Mouse (Mus musculus): ENCODE measurements around the gene Pes1. TPM values are rescaled to one million over a fixed set of nuclear protein-coding genes. Genes with fewer than 3 reads are reported as not detected.

Pes1 gene
- polyA plus RNA-seq, 1 experiment, result 146 TPM

DNA sequence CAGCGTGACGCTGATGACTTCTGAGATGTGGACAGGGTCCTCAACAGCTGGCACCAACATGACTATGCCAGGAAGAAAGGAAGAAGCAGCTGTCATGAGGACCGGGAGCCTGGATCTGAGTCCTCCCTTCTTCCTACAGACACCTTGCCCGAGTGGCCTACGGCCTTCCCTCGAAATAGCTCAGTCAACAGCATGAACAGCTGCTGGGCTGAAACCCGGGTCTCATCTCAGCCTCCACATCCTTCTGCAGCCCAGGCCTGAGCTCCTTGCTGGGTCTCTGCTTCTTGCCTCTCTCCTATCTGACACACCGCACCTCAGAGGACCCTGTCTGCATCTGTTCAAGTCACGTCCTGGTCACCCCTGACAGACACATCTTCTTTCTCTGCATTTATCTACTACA, 41.7 kb upstream of the Pes1 start:
- no peaks in the 10 kb centered on the region for H3K36me3 ChIP-seq (ENCODE audit: control insufficient read depth, insufficient read depth)
- H3K4me3 ChIP-seq (ENCODE audit: insufficient read depth, poor library complexity, severe bottlenecking), result no peak overlapping the region
- peaks cover 12% of the 10 kb centered on the region for H3K27me3 ChIP-seq (ENCODE audit: control insufficient read depth, insufficient read depth, insufficient read length)
- no peaks in the 10 kb centered on the region for H3K79me3 ChIP-seq (ENCODE audit: low read depth)
- TF ChIP-seq CTCF (IDR thresholded peaks at IDR 0.05; ENCODE audit: control insufficient read depth, insufficient read depth, insufficient read length) (no peak), MYOG (IDR thresholded peaks at IDR 0.05; ENCODE audit: control insufficient read depth, extremely low read depth, insufficient read length) (no peak), USF1 (IDR thresholded peaks at IDR 0.05; ENCODE audit: low read depth) (no peak), MAX (IDR thresholded peaks at IDR 0.05) (no peak), FOSL1 (IDR thresholded peaks at IDR 0.05; ENCODE audit: insufficient read depth, low read length, poor library complexity, severe bottlenecking) (no peak), MYOD1 (IDR thresholded peaks at IDR 0.05; ENCODE audit: control insufficient read depth, insufficient read length, low read depth) (no peak), CEBPB (IDR thresholded peaks at IDR 0.05; ENCODE audit: low read depth) (no peak)
- no peak overlapping the region for H3ac ChIP-seq (ENCODE audit: control insufficient read depth, insufficient read length, low read depth)
- H3K79me2 ChIP-seq (ENCODE audit: control insufficient read depth, insufficient read depth), result no peaks in the 10 kb centered on the region

- no peaks in the 10 kb centered on the region for H3K79me3 ChIP-seq (ENCODE audit: low read depth)
- TF ChIP-seq FOSL1 (IDR thresholded peaks at IDR 0.05; ENCODE audit: insufficient read depth, low read length, poor library complexity, severe bottlenecking), result no peak
- TF ChIP-seq MYOG (IDR thresholded peaks at IDR 0.05; ENCODE audit: control insufficient read depth, extremely low read depth, insufficient read length), result no peak
- TF ChIP-seq CTCF (IDR thresholded peaks at IDR 0.05; ENCODE audit: control insufficient read depth, insufficient read depth, insufficient read length), result no peak
- TF ChIP-seq MYOD1 (IDR thresholded peaks at IDR 0.05; ENCODE audit: control insufficient read depth, insufficient read length, low read depth), result no peak
- TF ChIP-seq MAX (IDR thresholded peaks at IDR 0.05), result no peak
- no peak for TF ChIP-seq CEBPB (IDR thresholded peaks at IDR 0.05; ENCODE audit: low read depth)
- no peak for TF ChIP-seq USF1 (IDR thresholded peaks at IDR 0.05; ENCODE audit: low read depth)
- no peak overlapping the region for H3K4me3 ChIP-seq (ENCODE audit: insufficient read depth, poor library complexity, severe bottlenecking)
- peaks cover 18% of the 10 kb centered on the region for H3K27me3 ChIP-seq (ENCODE audit: control insufficient read depth, insufficient read depth, insufficient read length)
- H3K36me3 ChIP-seq (ENCODE audit: control insufficient read depth, insufficient read depth), result no peaks in the 10 kb centered on the region
- no peaks in the 10 kb centered on the region for H3K79me2 ChIP-seq (ENCODE audit: control insufficient read depth, insufficient read depth)
- H3ac ChIP-seq (ENCODE audit: control insufficient read depth, insufficient read length, low read depth), result no peak overlapping the region
Measured at GRCm38 (mm10) chr11:3922731-3923130, 41.0 kb upstream of the Pes1 start.

GRCm38 (mm10) chr11:3925916-3926315, 37.9 kb upstream of the Pes1 start:
- Histone ChIP-seq H3K79me2 (ENCODE audit: control insufficient read depth, insufficient read depth) (no peaks in the 10 kb centered on the region), H3K4me3 (ENCODE audit: insufficient read depth, poor library complexity, severe bottlenecking) (no peak overlapping the region), H3K36me3 (ENCODE audit: control insufficient read depth, insufficient read depth) (no peaks in the 10 kb centered on the region), H3ac (ENCODE audit: control insufficient read depth, insufficient read length, low read depth) (no peak overlapping the region), H3K27me3 (ENCODE audit: control insufficient read depth, insufficient read depth, insufficient read length) (peaks cover 44% of the 10 kb centered on the region), H3K79me3 (ENCODE audit: low read depth) (no peaks in the 10 kb centered on the region)
- no peak for TF ChIP-seq MYOD1 (IDR thresholded peaks at IDR 0.05; ENCODE audit: control insufficient read depth, insufficient read length, low read depth)
- TF ChIP-seq MAX (IDR thresholded peaks at IDR 0.05), result no peak
- no peak for TF ChIP-seq MYOG (IDR thresholded peaks at IDR 0.05; ENCODE audit: control insufficient read depth, extremely low read depth, insufficient read length)
- no peak for TF ChIP-seq CTCF (IDR thresholded peaks at IDR 0.05; ENCODE audit: control insufficient read depth, insufficient read depth, insufficient read length)
- no peak for TF ChIP-seq USF1 (IDR thresholded peaks at IDR 0.05; ENCODE audit: low read depth)
- no peak for TF ChIP-seq FOSL1 (IDR thresholded peaks at IDR 0.05; ENCODE audit: insufficient read depth, low read length, poor library complexity, severe bottlenecking)
- no peak for TF ChIP-seq CEBPB (IDR thresholded peaks at IDR 0.05; ENCODE audit: low read depth)

DNA sequence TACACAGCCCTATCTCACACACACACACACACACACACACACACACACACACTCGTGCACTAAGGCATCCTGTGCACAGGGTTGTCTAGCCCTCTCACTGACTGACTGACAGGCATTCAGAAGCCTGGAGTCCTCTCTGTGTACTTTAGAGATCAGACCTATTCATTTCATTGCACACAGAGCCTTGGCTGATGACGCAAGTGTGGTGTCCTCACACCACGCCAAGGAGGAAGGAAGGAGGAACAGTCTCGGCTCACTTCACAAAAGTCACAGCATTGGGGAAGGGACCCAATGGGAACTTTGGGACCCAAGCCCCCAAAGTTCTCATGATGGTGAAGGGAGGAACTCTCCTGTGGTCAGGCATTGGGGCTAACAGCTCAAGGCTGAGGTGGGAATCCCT, 33.8 kb upstream of the Pes1 start:
- Histone ChIP-seq H3K79me3 (ENCODE audit: low read depth) (no peaks in the 10 kb centered on the region), H3ac (ENCODE audit: control insufficient read depth, insufficient read length, low read depth) (no peak overlapping the region), H3K4me3 (ENCODE audit: insufficient read depth, poor library complexity, severe bottlenecking) (no peak overlapping the region), H3K79me2 (ENCODE audit: control insufficient read depth, insufficient read depth) (no peaks in the 10 kb centered on the region), H3K27me3 (ENCODE audit: control insufficient read depth, insufficient read depth, insufficient read length) (peaks cover 54% of the 10 kb centered on the region), H3K36me3 (ENCODE audit: control insufficient read depth, insufficient read depth) (no peaks in the 10 kb centered on the region)
- no peak for TF ChIP-seq MYOG (IDR thresholded peaks at IDR 0.05; ENCODE audit: control insufficient read depth, extremely low read depth, insufficient read length)
- TF ChIP-seq USF1 (IDR thresholded peaks at IDR 0.05; ENCODE audit: low read depth), result no peak
- no peak for TF ChIP-seq MYOD1 (IDR thresholded peaks at IDR 0.05; ENCODE audit: control insufficient read depth, insufficient read length, low read depth)
- TF ChIP-seq CTCF (IDR thresholded peaks at IDR 0.05; ENCODE audit: control insufficient read depth, insufficient read depth, insufficient read length), result no peak
- TF ChIP-seq FOSL1 (IDR thresholded peaks at IDR 0.05; ENCODE audit: insufficient read depth, low read length, poor library complexity, severe bottlenecking), result no peak
- no peak for TF ChIP-seq MAX (IDR thresholded peaks at IDR 0.05)
- TF ChIP-seq CEBPB (IDR thresholded peaks at IDR 0.05; ENCODE audit: low read depth), result no peak

GRCm38 (mm10) chr11:3930931-3931330, 32.8 kb upstream of the Pes1 start:
- H3K79me2 ChIP-seq (ENCODE audit: control insufficient read depth, insufficient read depth), result no peaks in the 10 kb centered on the region
- H3K36me3 ChIP-seq (ENCODE audit: control insufficient read depth, insufficient read depth), result no peaks in the 10 kb centered on the region
- H3K4me3 ChIP-seq (ENCODE audit: insufficient read depth, poor library complexity, severe bottlenecking), result no peak overlapping the region
- H3K27me3 ChIP-seq (ENCODE audit: control insufficient read depth, insufficient read depth, insufficient read length), result peaks cover 61% of the 10 kb centered on the region
- no peaks in the 10 kb centered on the region for H3K79me3 ChIP-seq (ENCODE audit: low read depth)
- TF ChIP-seq FOSL1 (IDR thresholded peaks at IDR 0.05; ENCODE audit: insufficient read depth, low read length, poor library complexity, severe bottlenecking) (no peak), MYOD1 (IDR thresholded peaks at IDR 0.05; ENCODE audit: control insufficient read depth, insufficient read length, low read depth) (no peak), CTCF (IDR thresholded peaks at IDR 0.05; ENCODE audit: control insufficient read depth, insufficient read depth, insufficient read length) (no peak), CEBPB (IDR thresholded peaks at IDR 0.05; ENCODE audit: low read depth) (no peak), MAX (IDR thresholded peaks at IDR 0.05) (no peak), USF1 (IDR thresholded peaks at IDR 0.05; ENCODE audit: low read depth) (no peak), MYOG (IDR thresholded peaks at IDR 0.05; ENCODE audit: control insufficient read depth, extremely low read depth, insufficient read length) (no peak)
- no peak overlapping the region for H3ac ChIP-seq (ENCODE audit: control insufficient read depth, insufficient read length, low read depth)

Measured in C2C12 (cell line).